Mouse (Mus musculus) cortical plate, adult 2 months (tissue): ENCODE measurements around the gene Mcrip1. TPM values are rescaled to one million over a fixed set of nuclear protein-coding genes. Genes with fewer than 3 reads are reported as not detected.
"Not testable (repeated sequence)": the region's sequence is repeated elsewhere in the genome, so short reads cannot be mapped to it uniquely, and the experiment has no call there.

Experiments
- H3K27ac ChIP-seq: fragments of 200-500 bp; 2 replicates; pipeline ENCODE4 v1.5.1; 2012; ENCODE audit warnings: low read length, control low read depth, inconsistent platforms; ENCODE audit not compliant: insufficient read depth
- H3K4me1 ChIP-seq: fragments of 200-500 bp; 2 replicates; pipeline ENCODE4 v1.6.1; 2011; ENCODE audit warnings: low read length; ENCODE audit not compliant: control insufficient read depth, insufficient read depth
- H3K4me3 ChIP-seq: fragments of 200-500 bp; 2 replicates; pipeline ENCODE4 v1.5.1; 2011; ENCODE audit warnings: mild to moderate bottlenecking, low read length, control low read depth; ENCODE audit not compliant: insufficient read depth
- CTCF ChIP-seq: fragments of 200-500 bp; IDR thresholded peaks from 2 replicates; pipeline ENCODE4 v1.5.1; 2011; ENCODE audit warnings: mild to moderate bottlenecking, control low read depth, low read length; ENCODE audit not compliant: insufficient read depth; ENCODE audit errors: extremely low read depth
- POLR2A ChIP-seq: fragments of 200-500 bp; IDR thresholded peaks from 2 replicates; pipeline ENCODE4 v1.6.1; 2011; ENCODE audit warnings: mild to moderate bottlenecking, low read length, control low read depth; ENCODE audit not compliant: insufficient read depth; ENCODE audit errors: extremely low read depth
- polyA plus RNA-seq: library from polyadenylated mRNA; depleted of rRNA; stranded (reverse); fragments of >200 nt; gene quantifications from 2 replicates; pipeline ENCODE4 v1.2.3, GENCODE M21; 2012; rRNA removed

Mcrip1 gene
- 158 and 160 TPM in 2 replicates for polyA plus RNA-seq

DNA sequence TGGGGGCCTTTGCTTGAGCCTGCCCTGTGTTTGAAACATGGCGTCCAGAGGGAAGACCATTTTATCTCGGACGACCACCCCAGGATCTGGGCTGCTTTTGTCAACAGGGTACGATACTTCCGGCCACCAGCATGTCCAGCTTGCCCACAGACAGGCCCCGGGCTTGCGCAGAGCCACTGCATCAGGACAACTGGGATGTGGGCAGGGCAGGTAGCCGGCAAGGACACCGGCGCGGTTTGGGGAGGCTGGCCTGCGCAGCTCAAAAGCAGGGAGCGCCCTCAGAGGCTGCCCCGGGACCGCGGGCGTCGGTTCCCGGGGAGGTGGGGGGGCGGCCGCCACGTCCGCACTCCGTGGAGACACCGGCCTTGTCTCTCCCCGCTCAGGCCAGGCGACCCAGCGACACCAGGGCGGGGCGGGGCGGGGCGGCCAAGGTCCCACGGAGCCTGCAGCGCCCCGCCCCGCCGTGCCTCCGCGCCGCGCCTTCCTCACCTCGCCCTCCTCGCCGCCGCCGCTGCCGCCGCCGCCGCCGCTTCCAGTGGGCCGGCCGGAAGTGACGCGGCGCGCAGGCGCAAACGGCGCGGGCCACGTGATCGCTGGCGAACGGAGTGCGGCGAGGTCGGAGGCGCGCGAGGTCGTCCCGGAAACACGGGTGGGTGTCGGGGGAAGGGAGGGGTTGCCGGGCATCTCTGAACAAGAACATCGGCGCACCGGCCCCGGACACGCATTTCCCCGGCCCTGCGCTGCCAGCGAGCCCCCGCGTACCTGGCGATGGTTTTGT is at the start of gene Mcrip1:
Gene Mcrip1 (minus strand): TSS at position 560 of the 778 bp plus-strand sequence.
- H3K4me3 ChIP-seq, result peak within 1 kb of the TSS; percentile 96
- H3K27ac ChIP-seq, result peak within 1 kb of the TSS; percentile 85; the same call in 1 of the 2 replicates
- peaks cover 11% of the 10 kb centered on the region for H3K4me1 ChIP-seq
- TF ChIP-seq CTCF (no peak), POLR2A (peak; percentile 54; the same call in 1 of the 2 replicates)

DNA sequence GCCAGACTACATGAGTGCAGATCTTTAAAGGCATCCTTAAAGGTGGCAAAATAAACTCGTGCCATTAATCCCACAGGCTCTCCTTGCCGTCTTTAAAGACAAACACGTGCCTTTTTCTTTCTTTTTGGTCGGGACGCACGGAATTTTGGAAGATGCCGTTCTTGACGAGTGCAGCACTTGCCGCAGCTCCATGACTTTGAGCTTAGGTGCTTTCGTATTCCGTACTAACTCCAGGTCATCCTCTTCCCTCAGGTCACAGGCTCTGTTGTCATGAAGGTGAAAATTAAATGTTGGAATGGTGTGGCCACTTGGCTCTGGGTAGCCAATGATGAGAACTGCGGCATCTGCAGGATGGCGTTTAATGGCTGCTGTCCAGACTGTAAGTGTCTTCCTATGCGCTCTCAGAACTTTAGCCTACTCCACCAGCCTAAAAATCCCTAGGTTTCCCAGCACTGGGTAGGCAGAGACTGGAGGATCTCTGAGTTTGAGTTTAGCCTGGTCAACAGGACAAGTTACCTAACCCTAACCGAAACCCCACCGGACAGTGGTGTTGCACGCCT is 49.5 kb upstream of the Mcrip1 start:
- peak overlapping the region; percentile 57 for H3K4me3 ChIP-seq
- peaks cover 3% of the 10 kb centered on the region; the same call in 1 of the 2 replicates for H3K4me1 ChIP-seq
- TF ChIP-seq POLR2A (no peak), CTCF (no peak)
- H3K27ac ChIP-seq, result no peak overlapping the region

DNA sequence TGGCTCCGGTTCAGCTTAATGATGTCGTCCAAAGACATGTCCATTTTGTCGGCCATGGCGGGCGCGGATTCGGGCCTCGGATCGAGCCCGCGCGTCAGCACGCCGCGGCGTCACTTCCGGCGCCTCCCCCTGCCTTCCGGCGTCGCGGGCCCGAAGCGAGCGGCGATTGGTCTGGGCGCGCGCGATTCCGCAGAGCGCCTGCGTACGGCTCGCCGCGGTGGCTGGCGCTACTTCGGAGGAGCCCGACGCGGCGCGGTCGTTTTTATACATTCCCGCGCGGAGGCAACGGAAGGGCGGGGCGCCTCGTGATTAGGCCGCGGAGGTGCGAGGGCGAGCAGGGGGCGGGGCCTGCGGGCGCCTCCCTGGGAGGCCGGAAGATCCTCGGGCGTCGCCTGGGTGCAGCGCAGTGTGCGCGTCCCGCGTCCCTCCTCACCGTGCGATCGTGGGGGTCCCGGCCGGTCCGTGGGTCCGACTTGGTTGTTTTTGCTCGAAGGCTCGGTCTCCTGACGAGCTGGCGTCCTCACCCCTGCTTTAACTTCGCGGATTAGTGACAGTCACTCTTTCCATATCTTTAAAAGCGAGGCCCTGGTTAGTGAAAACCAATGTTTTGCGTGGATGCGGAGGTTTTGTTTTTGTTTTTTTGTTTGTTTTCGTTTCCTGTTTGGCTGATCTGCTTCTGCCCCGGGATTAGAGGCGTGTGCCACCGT is 48.9 kb upstream of the Mcrip1 start, which contains the start of the genes Alyref and Anapc11:
Gene Alyref (minus strand): TSS at position 83 of the 707 bp plus-strand sequence.
Gene Anapc11 (plus strand): TSS at position 139 of the 707 bp plus-strand sequence.
- Histone ChIP-seq H3K4me3 (peak within 1 kb of the TSS; percentile 57), H3K4me1 (peaks cover 3% of the 10 kb centered on the region; the same call in 1 of the 2 replicates), H3K27ac (no peak within 1 kb of the TSS)
- TF ChIP-seq CTCF (no peak), POLR2A (peak; percentile 49; the same call in 1 of the 2 replicates)

DNA sequence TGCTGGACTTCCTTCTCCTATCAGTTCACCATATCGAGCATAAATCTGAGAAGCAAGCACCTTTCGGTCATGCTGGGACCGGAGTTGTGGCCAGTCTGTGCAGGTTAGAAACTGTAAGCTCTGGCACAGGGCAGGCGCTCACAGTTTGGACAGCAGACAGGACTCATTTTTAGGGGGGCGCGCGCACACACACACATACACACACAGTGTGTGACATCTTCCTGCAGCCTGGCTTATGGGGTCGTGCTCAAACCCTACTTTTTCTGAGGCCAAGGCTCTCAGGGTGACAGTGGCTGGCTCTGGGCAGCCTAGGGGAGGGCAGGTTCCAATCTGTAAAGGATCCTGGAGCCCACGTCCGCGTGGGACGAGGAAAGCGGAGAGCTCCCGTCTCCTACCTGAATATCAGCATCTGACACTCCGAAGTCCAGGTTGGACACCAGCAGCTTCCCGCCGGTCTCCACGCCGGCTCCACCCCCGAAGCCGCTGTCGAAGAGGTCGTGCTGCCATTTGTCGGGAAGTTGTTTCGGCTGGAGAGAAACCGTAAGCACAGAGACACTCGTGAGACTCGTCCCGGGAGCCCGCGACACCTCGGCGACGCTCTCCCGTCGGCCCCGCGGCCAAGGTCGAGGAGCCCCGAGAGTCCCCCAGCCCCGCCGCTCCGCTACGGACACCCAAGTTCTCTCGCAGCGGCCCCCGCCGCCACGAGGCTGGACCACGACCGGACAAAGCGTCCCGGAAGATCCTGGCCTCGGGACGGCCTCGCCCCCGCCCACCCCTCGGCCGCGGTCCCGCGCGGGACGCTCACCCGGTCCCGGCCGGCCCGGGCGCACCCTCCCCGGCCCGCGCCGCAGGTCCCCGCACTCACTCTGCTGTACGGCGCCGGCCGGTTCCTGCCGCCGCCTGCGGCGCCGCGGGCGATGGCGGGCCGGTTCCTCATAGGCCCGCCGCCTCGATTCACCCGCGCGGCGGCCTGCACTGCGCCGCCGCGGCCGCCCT is 48.0 kb upstream of the Mcrip1 start:
- Histone ChIP-seq H3K27ac (no peak overlapping the region), H3K4me1 (peaks cover 3% of the 10 kb centered on the region; the same call in 1 of the 2 replicates), H3K4me3 (peak overlapping the region; percentile 57)
- TF ChIP-seq CTCF (no peak), POLR2A (no peak)

DNA sequence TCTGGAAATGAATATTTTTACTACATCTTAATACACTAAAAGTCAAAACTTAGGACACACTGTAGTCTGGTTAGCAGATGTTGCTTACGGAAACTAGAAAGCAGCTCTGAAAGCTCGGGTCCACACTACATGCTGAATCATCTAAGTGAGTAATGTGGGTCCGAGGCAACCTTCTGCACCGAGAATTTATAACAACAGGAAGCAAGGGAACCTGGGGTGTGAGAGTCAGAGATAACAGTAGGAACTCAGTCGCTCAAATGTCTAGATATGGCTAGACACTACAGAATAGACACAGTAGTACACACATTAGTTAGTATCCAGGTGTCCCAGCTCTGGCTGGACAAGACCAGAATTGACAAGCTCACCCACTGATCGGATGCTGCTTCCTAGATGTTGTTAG is 39.0 kb upstream of the Mcrip1 start:
- Histone ChIP-seq H3K4me3 (no peak overlapping the region), H3K4me1 (no peaks in the 10 kb centered on the region), H3K27ac (no peak overlapping the region)
- TF ChIP-seq POLR2A (no peak), CTCF (no peak)

DNA sequence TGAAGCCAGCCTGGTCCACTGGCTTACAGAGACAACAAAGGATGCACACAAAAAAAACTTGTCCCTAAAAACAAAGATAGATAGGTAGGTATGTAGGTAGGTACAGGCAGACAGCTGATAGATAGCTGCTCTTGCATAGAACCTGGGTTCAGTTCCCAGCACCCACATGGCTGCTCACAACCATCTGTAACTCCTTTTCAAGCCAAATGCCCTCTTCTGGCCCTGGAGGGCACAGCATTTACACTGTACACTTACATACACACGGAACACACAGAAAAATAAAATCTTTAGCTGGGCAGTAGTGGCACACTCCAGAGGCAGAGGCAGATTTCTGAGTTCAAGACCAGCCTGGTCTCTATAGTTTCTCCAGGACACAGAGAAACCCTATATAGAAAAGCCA is 34.4 kb upstream of the Mcrip1 start:
- TF ChIP-seq POLR2A (no peak), CTCF (no peak)
- H3K4me1 ChIP-seq, result peaks cover 2% of the 10 kb centered on the region; the same call in 1 of the 2 replicates

DNA sequence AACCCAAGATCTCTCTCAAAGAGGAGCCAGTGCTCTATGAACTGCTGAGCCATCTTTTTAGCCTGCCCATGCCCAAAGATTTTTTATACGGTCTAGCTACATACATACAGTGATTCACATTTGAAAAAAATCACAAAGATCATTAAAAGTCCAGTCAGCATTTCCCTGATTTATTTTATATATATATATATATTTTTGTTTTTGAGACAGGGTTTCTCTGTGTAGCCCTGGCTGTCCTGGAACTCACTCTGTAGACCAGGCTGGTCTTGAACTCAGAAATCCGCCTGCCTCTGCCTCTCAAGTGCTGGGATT is 33.4 kb upstream of the Mcrip1 start:
- H3K4me3 ChIP-seq, H3K4me1 ChIP-seq, H3K27ac ChIP-seq: not testable (repeated sequence)

More for the DNA sequence above, 34.4 kb upstream of the Mcrip1 start:
- H3K27ac ChIP-seq, result no peak overlapping the region
- no peak overlapping the region for H3K4me3 ChIP-seq

DNA sequence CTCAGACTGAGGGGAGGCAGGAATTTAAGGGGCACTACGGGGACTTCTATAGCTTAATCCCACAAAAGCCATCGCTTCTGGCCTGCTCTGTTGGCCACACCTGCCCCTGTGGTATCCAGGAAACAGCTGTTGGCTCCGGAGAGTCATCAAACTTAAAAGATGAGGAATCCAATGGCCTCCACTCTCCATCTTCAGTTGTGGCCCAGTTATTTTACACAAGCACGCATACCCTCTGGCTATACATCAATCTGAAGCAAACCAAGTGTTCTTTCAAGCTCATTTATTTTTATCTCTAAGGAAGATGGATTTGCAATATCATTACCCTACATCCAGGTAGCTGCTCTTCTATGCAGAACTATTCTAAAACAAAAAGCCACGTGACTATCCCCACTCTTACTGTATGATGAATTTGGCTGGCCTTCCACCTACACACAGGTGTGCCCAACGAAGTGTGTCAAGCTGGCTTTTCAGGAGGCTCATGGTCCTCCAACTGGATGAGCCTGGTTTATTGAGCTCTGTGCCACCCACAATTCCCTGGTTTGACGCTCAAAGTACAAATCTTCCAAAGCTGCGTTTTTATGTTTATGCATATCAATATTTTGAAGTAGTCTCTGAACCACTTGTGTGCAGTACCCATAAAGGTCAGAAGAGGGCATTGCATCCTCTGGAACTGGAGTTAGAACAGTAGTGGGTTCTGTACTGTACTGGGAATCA is 32.9 kb upstream of the Mcrip1 start:
- Histone ChIP-seq H3K27ac (peak overlapping the region; percentile 85), H3K4me3 (peak overlapping the region; percentile 81), H3K4me1 (peaks cover 2% of the 10 kb centered on the region; the same call in 1 of the 2 replicates)
- TF ChIP-seq CTCF, result peak; percentile 21; the same call in 1 of the 2 replicates
- TF ChIP-seq POLR2A, result no peak
